Mouse (Mus musculus): Measurements from ENCODE around the gene Pdzd2. TPM values are rescaled to one million over a fixed set of nuclear protein-coding genes. Genes with fewer than 3 reads are reported as not detected.

The Pdzd2 gene
- polyA plus RNA-seq (2015; fragmentation: Nextera tagmentation; extraction: Ambion mirVana): 114 and 116 TPM in 2 replicates

DNA sequence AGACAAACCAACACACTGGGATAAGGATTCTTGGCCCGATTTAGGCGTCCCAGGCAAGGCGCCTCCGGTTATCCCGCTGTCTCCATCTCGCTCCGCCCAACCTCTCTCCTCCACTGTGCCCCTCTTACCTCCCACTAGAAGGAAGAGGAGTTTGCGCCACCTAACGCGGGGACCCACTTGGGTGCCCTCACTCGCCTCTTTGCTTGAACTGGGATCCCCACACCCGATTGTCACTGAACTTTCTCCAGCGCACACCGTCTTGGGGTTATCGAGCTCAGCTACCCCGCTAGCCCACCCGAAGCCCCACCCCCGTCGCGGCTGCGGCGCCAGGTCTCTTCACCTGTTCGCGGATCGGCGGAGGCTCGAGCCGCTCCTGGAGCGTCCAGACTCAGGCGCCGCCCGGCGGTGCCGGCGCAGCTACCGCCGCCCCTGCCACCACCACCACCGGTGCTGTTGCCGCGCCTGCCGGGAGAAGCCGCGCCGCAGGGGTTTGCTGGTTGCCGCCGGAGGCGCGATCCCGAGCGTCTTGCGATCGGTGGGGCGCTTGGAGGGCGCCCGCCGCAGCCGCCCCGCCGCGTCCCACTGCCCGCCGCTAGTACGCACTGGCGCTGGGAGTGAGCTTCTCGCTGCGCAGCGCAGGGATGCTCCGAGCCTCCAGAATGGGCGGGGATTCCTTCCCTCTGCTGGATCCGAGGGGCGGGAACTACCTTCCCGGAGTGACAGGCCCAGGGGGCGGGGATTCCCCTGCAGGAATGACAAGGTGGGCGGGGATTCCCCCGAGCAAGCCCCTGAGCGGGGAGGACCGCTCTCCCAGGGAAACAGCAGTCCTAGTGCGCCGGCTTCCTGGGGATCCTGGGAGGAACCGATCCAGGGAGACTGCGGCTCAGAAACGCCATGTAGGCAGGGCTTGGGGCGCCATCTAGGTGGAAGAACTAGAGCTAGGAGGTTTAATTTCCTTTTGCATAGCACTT is at the start of gene Pdzd2:
Gene Pdzd2 (minus strand): TSS at position 648 of the 971 bp plus-strand sequence.
- Histone ChIP-seq H3K27me3 (replicated peaks; ENCODE audit: insufficient read depth, low read length) (peaks cover 14% of the 10 kb centered on the region), H3K4me1 (ENCODE audit: insufficient read depth, low read depth, low read length) (no peaks in the 10 kb centered on the region), H3K9ac (replicated peaks; ENCODE audit: low read depth) (0 out of 2 replicates have a peak within 1 kb of the TSS, but pooled peaks have one; percentile 26), H3K36me3 (ENCODE audit: insufficient read depth, low read length) (no peaks in the 10 kb centered on the region), H3K4me3 (ENCODE audit: low read depth, low read length) (peak within 1 kb of the TSS; percentile 49), H3K4me2 (replicated peaks; ENCODE audit: low read depth, low read length) (peak within 1 kb of the TSS; percentile 67), H3K9me3 (ENCODE audit: low read length) (no peaks in the 10 kb centered on the region), H3K27ac (ENCODE audit: low read length) (peak within 1 kb of the TSS; percentile 35; the same call in 1 of the 2 replicates)
- 1% methylated on average over 61 of the region's 83 CpGs for WGBS
- TF ChIP-seq EP300 (IDR thresholded peaks at IDR 0.05) (no peak), CTCF (IDR thresholded peaks at IDR 0.05) (peak; percentile 62)
- DNase-seq (ENCODE audit: low spot score) (peak; percentile 96), ATAC-seq (peak; percentile 97)

DNA sequence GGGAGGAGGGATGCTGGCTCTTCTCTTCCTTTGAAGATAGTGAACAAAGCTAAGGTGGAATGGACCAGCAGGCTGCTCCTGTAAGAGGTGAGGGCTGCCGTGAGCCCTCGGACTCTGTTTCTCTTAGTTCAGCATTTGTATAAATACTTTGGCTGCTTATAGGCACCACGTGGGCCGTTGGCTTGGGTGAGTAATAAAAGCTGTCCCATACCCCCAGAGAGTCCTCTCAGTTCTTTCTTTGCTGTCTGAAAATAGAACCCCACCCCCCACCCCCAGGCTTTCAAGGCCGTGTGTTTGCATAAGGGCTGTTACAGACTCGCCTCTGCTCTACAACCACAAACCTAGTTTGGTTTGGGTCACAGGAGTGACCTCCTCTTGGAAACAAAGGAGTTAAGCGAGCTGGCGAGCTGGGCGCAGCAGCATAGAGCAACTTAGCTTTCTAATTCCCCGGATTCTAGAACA is 49.7 kb upstream of the Pdzd2 start:
- H3K4me1 ChIP-seq (ENCODE audit: insufficient read depth, low read depth, low read length): no peaks in the 10 kb centered on the region; the same call in 1 of the 2 replicates
- ATAC-seq (peak; percentile 17; the same call in 1 of the 2 replicates), DNase-seq (ENCODE audit: low spot score) (peak; percentile 12)
- H3K36me3 ChIP-seq (ENCODE audit: insufficient read depth, low read length): no peaks in the 10 kb centered on the region
- WGBS: 10% methylated on average over 10 of the region's 10 CpGs
- no peak overlapping the region for H3K9ac ChIP-seq (replicated peaks; ENCODE audit: low read depth)
- TF ChIP-seq EP300 (IDR thresholded peaks at IDR 0.05) (no peak), CTCF (IDR thresholded peaks at IDR 0.05) (no peak)
- H3K4me3 ChIP-seq (ENCODE audit: low read depth, low read length): no peak overlapping the region
- H3K27me3 ChIP-seq (replicated peaks; ENCODE audit: insufficient read depth, low read length): no peaks in the 10 kb centered on the region
- no peak overlapping the region for H3K27ac ChIP-seq (ENCODE audit: low read length)
- peak overlapping the region; percentile 19; the same call in 1 of the 2 replicates for H3K4me2 ChIP-seq (replicated peaks; ENCODE audit: low read depth, low read length)
- H3K9me3 ChIP-seq (ENCODE audit: low read length): no peaks in the 10 kb centered on the region

DNA sequence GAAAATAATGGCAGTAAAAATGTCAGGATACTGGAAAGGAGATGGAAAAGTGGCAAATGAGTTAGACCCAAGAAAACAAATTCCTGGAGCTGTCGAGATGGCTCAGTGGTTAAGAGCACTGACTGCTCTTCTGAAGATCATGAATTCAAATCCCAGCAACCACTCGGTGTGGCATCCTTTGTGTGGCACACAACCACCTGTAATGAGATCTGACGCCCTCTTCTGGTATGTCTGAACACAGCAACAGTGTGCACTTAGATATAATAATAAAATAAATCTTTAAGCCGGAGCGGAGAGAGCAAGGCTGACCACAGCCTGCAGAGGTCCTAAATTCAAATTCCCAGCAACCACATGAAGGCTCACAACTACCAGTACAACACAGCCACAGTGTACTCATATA is 48.8 kb upstream of the Pdzd2 start:
- no peak for DNase-seq (ENCODE audit: low spot score)
- Histone ChIP-seq H3K27me3 (replicated peaks; ENCODE audit: insufficient read depth, low read length) (no peaks in the 10 kb centered on the region), H3K4me2 (replicated peaks; ENCODE audit: low read depth, low read length) (no peak overlapping the region), H3K36me3 (ENCODE audit: insufficient read depth, low read length) (no peaks in the 10 kb centered on the region), H3K4me3 (ENCODE audit: low read depth, low read length) (no peak overlapping the region), H3K4me1 (ENCODE audit: insufficient read depth, low read depth, low read length) (no peaks in the 10 kb centered on the region; the same call in 1 of the 2 replicates), H3K9ac (replicated peaks; ENCODE audit: low read depth) (no peak overlapping the region), H3K27ac (ENCODE audit: low read length) (no peak overlapping the region), H3K9me3 (ENCODE audit: low read length) (no peaks in the 10 kb centered on the region)
- WGBS: 68% methylated on average over 5 of the region's 5 CpGs
- TF ChIP-seq CTCF (IDR thresholded peaks at IDR 0.05) (peak; percentile 16; the same call in 1 of the 2 replicates), EP300 (IDR thresholded peaks at IDR 0.05) (no peak)
- no peak for ATAC-seq

DNA sequence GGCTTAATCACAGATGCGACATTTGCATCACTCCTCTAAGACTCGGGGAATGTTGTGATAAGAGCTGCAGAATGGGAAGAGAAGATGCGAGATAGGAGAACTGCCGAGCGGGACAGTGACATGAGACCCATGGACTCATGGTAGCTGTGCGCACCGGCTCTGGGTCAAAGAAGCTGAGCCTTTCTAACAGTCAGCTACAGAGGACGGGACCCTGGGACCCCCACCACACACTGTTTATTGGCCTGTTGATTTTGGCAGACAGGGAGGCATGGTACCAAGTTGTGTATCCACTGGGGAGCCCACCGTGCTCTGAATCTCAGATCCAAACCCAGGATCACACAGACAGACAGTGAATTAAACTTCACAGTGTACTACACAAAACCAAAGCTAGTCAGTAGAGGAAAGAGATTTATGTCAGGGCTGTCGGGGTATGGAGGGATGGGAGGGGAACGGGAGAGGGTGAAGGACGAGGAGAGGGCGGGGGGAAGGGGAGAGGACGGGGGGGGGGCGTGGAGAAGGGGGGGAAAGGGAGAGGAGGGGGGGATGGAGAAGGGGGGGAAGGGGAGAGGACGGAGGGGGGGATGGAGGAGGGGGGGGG is 42.1 kb upstream of the Pdzd2 start:
- no peaks in the 10 kb centered on the region for H3K36me3 ChIP-seq (ENCODE audit: insufficient read depth, low read length)
- H3K4me2 ChIP-seq (replicated peaks; ENCODE audit: low read depth, low read length): no peak overlapping the region
- no peaks in the 10 kb centered on the region for H3K9me3 ChIP-seq (ENCODE audit: low read length)
- WGBS: 58% methylated on average over 12 of the region's 16 CpGs
- ATAC-seq: no peak
- DNase-seq (ENCODE audit: low spot score): no peak
- no peak overlapping the region for H3K27ac ChIP-seq (ENCODE audit: low read length)
- no peaks in the 10 kb centered on the region for H3K4me1 ChIP-seq (ENCODE audit: insufficient read depth, low read depth, low read length)
- H3K27me3 ChIP-seq (replicated peaks; ENCODE audit: insufficient read depth, low read length): no peaks in the 10 kb centered on the region
- H3K9ac ChIP-seq (replicated peaks; ENCODE audit: low read depth): no peak overlapping the region
- no peak overlapping the region for H3K4me3 ChIP-seq (ENCODE audit: low read depth, low read length)
- TF ChIP-seq EP300 (IDR thresholded peaks at IDR 0.05): no peak
- no peak for TF ChIP-seq CTCF (IDR thresholded peaks at IDR 0.05)

DNA sequence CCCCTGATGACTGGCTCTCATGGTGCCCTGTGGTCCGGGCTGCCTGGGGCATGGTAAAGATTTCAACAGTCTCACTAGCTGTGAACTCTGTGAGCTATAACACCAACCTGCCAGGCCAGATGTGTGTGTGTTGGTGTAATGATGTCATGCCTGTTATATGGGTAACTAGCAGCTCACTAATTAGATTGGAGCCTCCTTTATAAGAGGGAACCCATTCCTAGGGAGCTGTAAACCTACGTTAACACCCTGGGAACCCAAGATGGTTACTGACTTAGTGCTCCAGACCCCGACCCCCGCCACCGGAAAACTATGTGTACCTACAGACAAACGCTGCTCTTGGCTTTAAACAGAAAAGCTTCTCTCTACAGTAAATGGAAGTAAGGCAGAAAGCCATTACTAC is 41.6 kb upstream of the Pdzd2 start:
- no peaks in the 10 kb centered on the region for H3K27me3 ChIP-seq (replicated peaks; ENCODE audit: insufficient read depth, low read length)
- WGBS: 70% methylated on average over 6 of the region's 6 CpGs
- ATAC-seq (no peak), DNase-seq (ENCODE audit: low spot score) (no peak)
- TF ChIP-seq CTCF (IDR thresholded peaks at IDR 0.05) (no peak), EP300 (IDR thresholded peaks at IDR 0.05) (no peak)
- no peak overlapping the region for H3K4me3 ChIP-seq (ENCODE audit: low read depth, low read length)
- no peak overlapping the region for H3K4me2 ChIP-seq (replicated peaks; ENCODE audit: low read depth, low read length)
- no peak overlapping the region for H3K9ac ChIP-seq (replicated peaks; ENCODE audit: low read depth)
- H3K9me3 ChIP-seq (ENCODE audit: low read length): no peaks in the 10 kb centered on the region
- no peaks in the 10 kb centered on the region for H3K36me3 ChIP-seq (ENCODE audit: insufficient read depth, low read length)
- H3K27ac ChIP-seq (ENCODE audit: low read length): no peak overlapping the region
- no peaks in the 10 kb centered on the region for H3K4me1 ChIP-seq (ENCODE audit: insufficient read depth, low read depth, low read length)

DNA sequence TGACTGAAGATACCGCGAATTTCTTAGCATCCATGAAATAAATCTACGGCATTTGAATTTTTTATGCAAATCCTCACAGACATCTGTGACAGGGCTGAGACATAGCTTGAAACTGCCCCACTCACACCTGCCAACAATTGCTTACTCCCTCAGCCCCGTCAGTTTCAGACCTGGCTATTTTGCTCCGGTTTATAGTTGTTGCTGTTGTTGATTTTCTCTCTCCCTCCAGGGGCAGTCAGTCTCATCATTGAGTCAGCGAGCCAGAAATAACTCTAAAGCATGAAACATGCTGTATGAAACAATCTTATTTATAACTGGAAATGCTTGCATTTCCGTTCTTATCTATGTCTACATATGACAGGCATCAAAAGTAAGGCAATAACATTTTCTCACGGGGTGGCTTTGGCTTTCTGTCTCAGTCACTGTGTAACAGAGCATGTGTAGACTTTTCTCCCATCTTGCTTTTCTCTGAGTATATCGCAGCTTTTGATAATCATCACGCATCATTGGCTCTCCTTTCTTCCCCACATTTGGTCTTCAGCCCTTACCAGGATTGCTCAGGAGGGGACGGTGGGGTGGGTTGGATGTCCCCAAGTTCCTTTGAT is 34.5 kb upstream of the Pdzd2 start:
- Histone ChIP-seq H3K27ac (ENCODE audit: low read length) (no peak overlapping the region), H3K36me3 (ENCODE audit: insufficient read depth, low read length) (no peaks in the 10 kb centered on the region), H3K4me1 (ENCODE audit: insufficient read depth, low read depth, low read length) (no peaks in the 10 kb centered on the region), H3K4me3 (ENCODE audit: low read depth, low read length) (no peak overlapping the region), H3K9ac (replicated peaks; ENCODE audit: low read depth) (no peak overlapping the region), H3K27me3 (replicated peaks; ENCODE audit: insufficient read depth, low read length) (no peaks in the 10 kb centered on the region), H3K9me3 (ENCODE audit: low read length) (no peaks in the 10 kb centered on the region), H3K4me2 (replicated peaks; ENCODE audit: low read depth, low read length) (no peak overlapping the region)
- no peak for ATAC-seq
- peak; percentile 38 for DNase-seq (ENCODE audit: low spot score)
- TF ChIP-seq EP300 (IDR thresholded peaks at IDR 0.05) (no peak), CTCF (IDR thresholded peaks at IDR 0.05) (no peak)
- WGBS: 70% methylated on average over 11 of the region's 11 CpGs
